Mouse (Mus musculus) brain, embryonic 18.5 days (tissue): ENCODE data around the gene Cfap99.

ENCODE experiments used
- DNase-seq: peaks from one replicate; pipeline ENCODE4 v3.0.0-alpha.2; 2012; ENCODE audit warnings: low read depth, low spot score

Cfap99 gene

DNA sequence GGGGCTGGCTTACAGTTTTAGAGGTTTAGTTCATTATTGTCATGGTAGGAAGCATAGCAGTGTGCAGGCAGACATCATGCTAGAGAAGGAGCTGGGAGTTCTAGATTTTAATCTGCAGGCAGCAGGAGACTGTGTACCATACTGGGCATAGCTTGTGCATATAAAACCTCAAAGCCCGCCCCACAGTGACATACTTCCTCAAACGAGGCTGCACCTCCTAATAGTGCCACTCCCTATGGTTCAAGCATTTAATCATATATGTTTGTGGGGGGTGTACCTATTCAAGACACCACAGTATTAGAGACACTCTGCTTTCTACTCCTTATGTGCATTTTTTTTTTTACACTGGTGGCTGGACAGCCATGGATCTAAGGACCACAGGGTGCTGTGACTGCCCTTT lies 41.7 kb downstream of the Cfap99 start:
- no peak for DNase-seq

DNA sequence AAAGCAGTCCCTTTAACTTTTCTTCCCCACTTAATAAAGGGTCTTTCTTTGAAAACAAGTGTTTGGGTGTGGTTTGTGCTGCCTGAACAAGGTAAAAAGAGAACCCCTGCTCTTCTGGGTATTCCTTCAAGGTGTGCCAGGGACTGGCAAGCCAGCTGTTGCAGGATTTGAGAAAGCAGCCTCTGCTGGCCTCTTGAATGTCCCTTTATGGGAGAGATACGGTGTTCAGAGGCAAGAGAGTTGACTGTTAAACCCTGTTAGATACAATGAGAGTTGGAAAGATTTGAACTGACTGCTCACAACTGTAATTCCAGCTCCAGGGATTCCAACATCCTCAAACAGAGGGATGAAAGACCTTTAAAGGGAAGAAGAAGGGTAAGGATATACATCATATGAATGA lies 45.7 kb downstream of the Cfap99 start:
- DNase-seq, result no peak

DNA sequence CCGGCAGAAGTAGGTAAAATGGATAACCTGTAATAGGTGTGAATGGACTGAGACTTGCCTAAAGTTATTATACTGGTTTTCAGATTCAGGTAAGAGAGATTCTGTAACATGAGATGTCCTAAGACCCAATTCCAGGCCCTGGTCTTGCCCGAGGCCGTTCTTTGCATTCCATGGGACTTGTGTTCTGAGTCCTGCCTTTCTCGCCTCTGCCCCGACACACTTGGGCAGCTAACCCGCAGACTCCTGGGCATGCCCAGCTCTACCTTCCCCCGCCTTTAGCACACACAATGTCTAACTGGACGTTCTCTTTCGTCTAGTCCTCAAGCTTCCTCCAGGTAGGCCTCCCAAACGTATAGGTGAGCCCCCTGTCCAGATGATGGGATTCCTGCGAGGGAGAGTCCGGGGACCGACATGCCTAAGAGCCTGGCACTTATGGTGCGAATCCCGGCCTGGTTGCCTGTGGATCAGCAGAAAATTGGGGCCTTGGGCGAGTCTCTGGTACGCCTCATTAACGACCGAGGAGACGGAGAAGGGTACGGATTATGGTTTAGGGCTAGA lies 47.2 kb downstream of the Cfap99 start:
- no peak for DNase-seq

DNA sequence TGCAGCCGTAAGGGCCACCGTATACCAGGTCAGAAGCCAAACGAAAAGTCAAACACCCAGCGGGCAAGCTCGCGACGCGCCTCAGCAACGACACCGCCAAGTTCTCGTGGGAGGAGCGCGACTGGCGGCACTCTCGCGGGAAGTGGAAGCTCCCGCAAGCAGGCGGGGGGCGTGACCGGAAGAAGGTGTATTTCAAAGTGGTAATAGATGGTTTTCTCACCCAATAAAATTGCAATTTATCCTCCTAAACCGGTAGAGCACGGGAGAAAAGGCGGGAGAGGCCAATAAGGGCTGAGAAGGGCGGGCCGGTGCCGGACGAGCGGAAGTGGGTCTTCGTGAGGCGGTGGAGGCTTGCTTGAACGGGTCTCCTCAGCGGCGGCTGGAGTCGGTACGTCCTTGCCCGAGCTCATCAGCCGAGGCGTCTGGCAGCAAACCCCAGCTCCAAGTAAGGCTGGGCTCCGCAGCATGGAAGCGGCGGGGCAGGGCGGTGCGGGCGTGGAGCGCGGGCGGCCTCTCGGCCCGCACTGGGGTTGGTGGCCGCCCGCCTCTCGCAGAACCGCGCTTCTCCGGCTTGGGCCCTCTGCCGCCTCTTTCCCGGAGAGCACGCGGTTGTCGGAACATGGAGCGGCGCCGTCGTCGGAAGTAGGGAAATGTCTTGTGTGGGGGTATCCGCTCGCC lies 47.8 kb downstream of the Cfap99 start, which contains the start of gene Rnf4:
Gene Rnf4 (plus strand): TSS at position 193 of the 678 bp plus-strand sequence.
- DNase-seq, result peak; percentile 96

DNA sequence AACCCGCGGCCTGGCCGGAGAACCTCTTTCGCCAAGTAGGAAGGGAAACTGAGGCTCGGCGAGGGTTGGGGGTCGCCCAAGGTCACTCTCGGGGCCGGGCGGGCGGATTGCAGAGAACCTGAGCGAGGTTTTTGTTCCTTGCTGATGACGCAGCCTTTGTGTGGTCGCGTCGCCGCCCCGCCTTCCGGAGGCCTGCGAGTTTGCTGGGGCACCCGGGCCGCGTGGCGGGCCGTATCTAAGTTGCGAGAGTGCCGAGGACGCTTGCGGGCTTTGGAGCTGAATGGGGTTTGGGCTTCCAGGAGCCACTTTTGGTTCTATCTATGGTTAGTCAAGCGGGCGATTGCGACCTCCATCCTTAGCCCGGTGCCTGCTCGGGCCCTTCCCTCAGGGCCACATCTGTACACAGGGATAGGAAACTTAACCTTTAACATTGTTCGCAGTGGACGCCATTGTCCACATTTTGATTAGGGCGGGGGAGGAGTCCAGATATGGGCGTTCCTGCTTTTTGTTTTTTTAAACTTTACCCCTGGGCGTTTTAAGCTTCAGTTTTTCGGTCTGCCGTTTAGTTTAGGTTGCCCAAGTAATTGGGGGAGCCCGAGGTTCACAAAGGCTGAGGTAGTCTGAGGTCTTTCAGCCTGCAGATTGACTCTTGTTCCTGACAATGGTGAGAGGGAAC lies 48.5 kb downstream of the Cfap99 start:
- DNase-seq, result no peak

DNA sequence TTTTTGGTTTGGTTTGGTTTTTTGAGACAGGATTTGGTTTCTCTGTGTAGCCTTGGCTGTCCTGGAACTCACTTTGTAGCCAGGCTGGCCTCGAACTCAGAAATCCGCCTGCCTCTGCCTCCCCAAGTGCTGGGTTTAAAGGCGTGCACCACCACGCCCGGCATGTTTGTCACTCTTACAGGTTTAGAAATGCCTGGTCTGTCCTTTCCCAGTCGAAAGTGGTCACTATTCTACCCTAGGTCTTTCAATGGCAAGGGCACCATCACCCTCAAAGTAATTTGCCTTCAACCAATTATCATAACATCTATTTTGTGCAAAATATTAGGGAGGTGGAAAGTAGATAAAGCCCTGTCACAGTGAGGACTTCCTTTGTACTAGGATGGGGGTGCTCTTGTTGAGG lies 51.8 kb downstream of the Cfap99 start:
- no peak for DNase-seq

DNA sequence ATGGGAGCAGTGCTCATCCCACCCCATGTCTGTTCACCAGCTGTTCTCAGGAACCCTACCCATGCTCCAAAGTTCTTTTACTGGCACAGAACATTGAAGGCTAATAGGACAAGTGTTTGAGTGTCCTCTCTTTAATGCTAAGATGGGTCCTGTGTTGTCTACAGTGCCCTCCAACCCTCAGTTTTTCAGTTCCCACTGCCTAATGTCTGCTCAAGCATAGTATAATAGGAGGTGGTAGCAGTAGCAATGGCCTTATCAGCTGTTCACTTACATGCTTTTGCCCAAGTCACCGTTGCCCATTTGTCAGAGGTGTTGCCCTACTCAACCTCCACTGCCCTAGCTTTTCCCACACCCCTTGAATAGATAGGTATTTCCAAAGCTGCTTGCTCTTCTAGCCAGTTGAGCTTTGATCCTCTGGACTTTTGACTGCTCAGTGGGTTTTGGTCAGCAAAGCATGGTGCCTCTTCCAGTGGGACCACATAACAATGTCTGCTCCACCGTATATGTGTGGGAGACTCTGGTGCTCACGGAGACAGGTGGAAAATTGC lies 63.8 kb downstream of the Cfap99 start:
- no peak for DNase-seq

DNA sequence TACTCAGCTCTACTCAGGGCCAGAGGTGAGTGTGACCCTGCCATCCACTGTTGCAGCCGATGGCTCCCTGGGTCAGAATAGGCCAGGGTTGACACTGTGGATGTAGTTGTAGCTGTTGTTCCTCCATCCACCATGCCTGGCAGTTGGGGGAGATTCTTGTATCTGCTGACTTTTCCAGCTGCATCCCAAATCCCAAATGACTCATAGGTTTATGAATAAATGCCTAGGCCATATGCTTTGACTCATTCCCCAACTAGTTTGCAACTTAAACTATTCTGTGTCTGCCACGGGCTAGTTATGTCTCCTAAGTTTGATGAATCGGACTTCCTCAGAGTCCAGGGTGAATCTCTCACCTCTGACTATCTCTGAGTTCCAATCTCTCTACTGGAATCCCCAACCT lies 71.9 kb downstream of the Cfap99 start:
- DNase-seq, result no peak

DNA sequence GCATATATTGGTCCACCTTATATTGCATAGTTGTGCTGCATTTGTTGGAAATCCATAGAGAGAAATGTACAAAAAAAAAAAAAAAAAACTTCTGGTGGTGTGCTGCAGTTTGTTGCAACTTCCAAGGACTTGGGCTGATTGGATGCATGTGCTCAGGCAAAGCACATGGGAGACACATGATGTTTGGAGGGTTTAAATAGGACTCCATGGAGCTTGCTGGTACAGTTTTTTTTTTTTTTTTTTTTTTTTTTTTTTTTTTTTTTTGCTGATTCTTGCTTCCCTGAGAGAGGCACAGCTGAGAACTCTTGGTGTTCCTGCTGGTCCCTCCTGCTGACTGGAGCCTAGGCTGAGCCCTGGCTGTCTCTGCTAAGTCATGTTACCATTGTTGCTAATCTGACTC lies 74.7 kb downstream of the Cfap99 start:
- no peak for DNase-seq

DNA sequence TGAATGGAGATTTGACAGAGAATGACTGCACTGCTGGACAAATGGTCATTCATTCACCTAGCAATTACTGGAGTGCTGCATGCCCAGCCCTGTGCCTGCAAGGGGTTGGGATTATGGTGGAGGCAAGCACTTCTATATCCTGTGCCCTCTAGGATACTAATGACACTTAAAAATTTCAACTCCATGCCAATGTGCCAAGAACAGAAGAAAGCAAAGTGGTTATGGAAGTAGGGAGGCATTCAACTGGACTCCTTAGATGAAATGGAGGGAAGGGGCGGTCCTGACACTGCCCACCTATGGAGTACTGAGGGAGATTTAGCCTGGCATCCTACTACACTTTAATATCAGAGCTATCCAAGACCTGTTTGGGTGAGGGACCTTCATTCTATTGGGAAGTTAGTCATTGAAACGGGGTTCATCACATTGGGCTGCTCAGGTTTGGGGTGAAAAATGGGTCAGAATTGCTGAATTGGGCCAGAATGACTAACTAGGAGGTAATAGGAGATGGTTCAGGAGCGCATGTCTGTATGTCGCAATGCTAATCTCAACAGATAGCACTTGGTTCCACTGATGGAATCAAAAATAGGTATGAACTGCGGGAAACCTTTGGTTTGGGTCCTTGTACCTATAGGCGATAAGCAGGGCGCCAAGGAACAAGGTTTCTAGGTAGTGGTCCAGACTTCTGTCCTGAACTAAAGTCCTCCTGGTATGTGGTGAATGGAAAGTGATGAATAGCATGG lies 80.3 kb downstream of the Cfap99 start:
- no peak for DNase-seq

DNA sequence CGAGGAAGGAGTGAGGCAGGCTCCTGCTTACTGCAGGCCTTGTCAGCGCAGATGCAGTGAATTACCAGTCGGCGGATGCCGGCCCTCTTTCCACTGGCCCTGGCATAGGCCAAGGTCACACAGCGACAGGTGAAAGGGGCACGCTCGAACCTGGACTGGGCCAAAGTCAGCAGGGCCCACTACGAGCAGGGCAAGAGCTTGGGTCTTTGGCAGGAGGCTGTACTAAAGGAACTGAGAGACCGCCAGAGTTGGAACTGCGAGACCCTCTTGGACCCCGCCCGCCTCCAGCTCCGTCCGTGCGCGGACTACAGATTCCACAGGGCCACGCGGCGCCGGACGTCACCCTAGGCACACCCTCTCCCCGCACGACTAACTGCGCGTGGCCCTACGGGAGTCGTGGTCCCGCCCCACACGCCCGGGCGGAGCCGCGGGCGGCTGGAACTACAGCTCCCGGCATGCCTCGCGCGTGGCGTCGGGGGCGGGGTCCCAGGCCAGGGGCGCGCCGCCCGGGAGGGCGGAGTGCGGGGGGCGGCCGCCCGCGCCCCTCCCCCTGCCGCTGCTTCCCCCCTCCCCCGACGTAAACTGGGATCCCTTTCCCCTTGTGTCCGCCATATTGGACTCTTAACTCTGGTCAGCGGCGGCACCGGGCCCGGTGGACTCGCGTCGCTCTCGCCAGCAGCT lies 81.1 kb downstream of the Cfap99 start, which contains the start of gene Fam193a:
Gene Fam193a (plus strand): TSS at position 593 of the 681 bp plus-strand sequence.
- DNase-seq, result peak; percentile 97

DNA sequence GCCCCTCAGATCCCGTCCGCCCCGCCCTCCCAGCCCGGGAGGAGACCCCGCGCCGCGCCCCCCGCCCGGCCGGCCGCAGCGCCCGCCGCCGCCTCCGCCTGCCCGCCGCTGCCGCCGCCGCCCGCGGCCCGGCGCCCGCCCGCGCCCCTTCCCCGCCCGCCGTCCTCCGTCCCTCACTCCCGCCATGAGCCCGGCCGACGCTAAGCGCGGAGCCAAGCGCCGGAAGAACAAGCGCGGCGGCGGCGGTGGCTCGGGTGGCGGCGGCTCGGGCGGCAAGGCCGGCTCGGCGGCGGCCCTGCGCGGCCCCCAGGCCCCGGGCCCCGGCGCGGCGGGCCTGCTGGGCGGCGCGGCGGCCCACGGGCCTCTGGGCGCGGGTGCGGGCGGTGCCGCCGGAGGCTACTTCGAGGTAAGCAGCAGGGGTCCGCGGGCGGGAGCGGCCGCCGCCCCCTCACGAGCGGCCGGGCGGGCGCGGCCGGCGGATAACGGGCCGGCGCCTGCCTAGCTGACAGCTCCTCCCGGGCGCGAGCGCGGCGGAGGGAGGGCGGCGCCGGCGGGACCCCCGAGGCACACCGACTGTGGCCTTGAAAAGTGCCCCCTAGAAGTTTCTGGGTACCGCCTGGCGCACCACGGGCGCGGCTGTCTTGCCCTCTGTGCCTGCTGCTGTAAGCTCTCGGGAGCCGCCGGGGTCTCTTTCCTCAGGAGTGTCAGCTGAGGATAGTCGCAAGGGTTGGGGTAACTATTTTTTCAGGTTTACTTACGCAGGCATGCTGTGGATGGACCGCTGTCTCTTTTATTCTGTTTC lies 81.8 kb downstream of the Cfap99 start:
- no peak for DNase-seq

DNA sequence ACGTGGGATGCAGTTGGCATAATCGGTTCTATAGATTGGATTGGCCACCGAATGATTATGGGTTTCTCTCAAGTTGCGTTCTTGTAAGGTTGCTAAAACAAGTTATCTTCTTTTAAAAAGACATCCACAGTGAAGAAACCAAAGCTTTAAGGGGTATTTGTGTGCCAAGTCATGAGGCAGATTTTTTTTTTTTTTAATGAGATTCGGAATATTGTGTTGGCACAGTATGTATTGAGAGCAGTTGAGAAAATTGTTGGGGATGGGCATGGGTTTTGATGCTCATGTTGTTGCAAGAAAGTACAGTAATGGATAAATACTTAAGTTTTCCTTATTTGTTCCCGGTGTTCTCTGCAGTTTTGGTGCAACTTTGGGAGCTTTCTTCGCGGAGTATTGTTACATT lies 82.4 kb downstream of the Cfap99 start:
- DNase-seq, result no peak

DNA sequence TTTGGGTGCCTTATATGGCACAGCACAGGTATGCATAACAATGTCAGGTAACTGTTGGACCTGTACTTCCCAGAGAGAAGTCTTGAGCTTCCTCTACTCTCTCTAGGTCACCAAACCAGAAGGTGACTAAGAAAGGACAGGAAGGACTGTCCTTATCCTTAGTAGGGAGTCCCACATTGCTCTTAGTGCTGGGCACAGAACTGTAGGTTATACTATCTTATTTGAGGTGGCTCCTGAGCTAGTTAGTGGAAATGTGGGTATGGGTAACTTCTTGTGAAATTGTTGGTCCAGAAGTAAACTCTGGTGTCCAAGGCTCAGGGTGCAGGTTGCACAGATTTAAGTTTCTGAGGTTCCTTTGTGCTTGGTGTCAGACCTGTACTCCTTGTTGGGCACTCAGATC lies 83.7 kb downstream of the Cfap99 start:
- no peak for DNase-seq

DNA sequence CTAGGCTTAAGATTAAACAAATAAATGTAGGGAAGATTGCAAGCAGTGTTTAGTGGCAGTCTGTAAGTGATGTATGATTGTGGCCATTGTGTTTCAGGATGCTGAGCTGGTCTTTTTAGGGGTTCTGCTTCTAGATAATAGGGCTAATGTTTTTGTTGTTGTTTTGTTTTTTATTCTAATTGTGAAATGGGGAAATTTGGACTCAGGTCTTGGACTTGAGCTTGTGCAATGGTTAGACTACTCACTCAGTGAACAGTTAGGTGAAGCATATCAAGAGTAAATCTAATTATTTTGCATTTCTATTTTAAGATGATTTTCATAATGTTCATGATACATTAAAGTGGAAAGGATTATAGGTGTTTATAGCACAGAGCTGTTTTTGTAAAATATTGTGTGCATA lies 84.1 kb downstream of the Cfap99 start:
- DNase-seq, result no peak
